Mouse (Mus musculus) heart, postnatal 14 days (tissue): Measurements from ENCODE around the gene Frat1. TPM values are rescaled to one million over a fixed set of nuclear protein-coding genes. Genes with fewer than 3 reads are reported as not detected.
A peak's percentile ranks its signal among the peaks of the same experiment; 100 is the strongest.
"Not testable (repeated sequence)": the region's sequence is repeated elsewhere in the genome, so short reads cannot be mapped to it uniquely, and the experiment has no call there.

Experiments
- DNase-seq, 2 experiments: peaks; one replicate each; pipeline ENCODE4 v3.0.0; 2021 to 2022
- intact Hi-C: fragments of 180-260 bp; cut with DNase I; formaldehyde crosslinking; loops from one replicate; pipeline ENCODE4 v1.15.1; 2025
- total RNA-seq, 2 experiments: library from RNA; stranded (reverse); gene quantifications; 2 replicates each; pipeline ENCODE4 v1.2.3; 2021

Frat1 gene
- total RNA-seq, 2 experiments from 2014 or later, result 2.5 to 3.2 TPM

DNA sequence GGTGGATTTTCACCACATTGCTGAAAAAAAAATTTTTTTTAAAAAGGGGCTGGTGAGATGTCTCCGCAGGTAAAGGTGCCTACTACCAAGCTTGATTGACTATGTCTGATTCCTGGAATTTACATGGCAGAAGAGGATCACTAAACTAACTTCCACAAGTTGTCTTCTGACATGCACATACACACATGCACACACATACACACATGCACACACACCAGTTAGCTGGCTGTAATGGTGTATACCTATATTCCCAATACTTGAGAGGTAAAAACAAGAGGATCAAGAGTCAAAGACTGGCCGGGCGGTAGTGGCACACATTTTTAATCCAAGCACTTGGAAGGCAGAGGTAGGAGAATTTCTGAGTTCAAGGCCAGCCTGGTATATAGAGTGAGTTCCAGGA is 9.9 kb downstream of the Frat1 start:
- DNase-seq, result no peak
- intact Hi-C loops, result no loop called here

DNA sequence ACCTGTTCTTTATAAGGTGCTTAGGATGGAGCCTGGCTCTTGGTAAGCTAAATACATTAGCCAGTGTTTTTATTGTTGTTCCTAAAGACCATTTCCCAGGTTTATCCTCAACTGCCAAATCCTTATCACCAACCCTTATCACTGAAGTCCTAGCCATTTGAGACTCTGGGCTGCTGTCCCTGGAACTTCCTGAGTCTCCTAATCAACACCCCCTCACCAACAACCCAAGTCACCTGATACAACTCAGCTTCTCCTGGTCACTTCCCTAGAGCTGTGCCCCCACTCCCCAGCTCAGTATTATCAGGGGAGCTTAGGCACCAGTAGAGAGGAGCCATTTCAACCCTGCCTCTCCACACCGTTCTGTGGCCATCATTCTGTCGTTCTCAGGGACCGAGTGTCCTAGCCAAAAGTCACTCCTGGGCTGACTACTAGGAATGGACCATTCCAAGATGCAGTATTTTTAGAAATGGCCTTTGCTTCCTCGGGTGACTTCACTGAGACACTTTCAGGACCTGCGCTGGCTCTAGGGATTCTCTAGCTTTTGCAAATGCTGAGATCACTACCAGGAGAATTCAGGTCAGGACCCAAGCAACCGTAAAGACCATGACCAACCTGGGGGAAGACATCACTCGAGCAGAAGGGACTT is 11.5 kb downstream of the Frat1 start:
- DNase-seq, result no peak
- intact Hi-C loops, result no loop called here

DNA sequence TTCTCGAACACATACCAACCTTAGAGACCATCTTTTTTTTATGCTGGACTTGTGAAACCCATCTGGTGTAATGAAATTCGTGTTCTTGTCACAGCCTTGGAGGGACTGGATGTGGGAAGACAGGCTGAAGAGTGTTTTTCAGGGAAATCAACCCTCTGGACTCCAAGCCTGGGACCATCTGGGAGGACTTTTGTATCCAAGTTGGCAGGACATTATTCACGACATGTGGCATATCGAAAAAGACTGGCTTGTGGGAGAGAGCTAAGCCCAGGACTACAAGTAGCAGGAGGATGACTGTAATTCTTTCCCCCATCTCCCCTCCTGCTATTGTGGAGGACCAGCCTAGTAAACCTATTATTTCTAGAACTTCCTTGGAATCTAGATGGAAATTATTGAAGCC is 12.4 kb downstream of the Frat1 start:
- DNase-seq, result no peak
- intact Hi-C loops, result no loop called here

DNA sequence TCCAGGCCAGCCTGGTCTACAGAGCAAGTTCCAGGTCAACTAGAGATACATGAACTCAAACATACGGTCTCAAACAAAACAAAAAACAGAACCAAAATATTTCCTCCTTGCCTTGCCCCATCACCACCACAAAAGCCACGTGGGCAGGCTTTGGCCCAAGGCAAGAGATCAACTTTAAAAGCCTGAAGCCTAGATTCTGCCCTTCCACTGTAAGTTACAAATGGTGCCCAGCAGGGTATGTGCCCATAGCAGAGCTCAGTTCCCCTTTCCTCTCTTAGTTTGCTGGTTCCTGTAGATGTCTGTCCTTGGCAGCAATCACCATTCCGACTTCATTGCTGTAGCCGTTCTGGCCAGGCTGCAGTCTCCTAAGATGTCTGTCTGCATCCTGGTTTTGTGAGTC is 12.9 kb downstream of the Frat1 start:
- intact Hi-C loops, result no loop called here
- no peak for DNase-seq

DNA sequence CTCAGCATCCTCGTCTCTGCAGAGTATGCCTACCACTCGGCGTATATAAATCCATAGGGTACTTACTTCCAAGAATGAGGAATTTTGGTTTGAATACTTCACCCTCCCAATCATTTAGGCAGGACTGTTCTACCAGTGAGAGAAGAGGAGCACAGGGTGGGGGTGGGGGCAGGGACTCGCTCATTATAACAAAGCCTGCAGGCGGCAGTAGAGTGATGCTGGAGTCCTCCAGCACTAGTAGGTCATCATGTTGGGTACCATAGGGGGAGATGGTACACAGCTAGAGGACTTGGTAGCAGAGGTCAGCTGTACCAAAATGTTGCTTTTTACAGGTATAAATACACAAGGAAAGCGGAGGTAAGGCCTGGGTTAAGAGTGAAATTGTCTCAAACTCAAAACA is 14.6 kb downstream of the Frat1 start:
- intact Hi-C loops, result no loop called here
- DNase-seq, result no peak

DNA sequence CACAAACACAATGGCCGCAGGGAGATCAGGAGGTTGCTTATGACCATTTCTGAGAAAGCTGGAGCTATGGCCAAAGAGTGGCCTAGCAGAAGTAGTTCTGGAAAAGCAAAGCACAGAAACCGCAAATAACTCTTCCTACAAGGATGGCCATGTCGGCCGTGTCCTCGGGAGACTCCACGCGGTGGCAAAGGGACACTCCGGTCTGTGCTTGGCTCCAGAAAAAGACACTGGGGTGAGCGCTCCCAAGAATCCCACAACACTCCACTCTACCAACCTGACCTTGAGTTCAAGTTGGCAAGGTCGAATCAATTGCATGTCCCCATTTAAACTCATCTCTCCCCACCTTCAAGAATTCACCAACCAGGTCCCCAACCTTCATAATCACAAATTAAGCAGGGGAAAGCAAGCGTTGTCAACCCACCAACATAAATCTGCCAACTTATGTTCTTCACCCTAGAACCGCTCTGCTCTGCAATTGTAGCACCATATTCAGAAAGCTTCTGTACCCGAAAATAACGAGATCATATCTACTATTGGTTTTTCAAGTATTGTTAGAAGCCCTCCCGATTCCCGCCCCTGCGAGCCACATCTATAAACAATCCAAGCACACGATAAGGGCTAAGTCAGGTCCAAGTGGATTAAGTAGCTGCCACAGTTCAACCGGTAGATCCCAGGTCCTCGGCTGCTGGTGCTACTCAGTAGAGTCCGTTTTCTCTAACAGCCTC is 16.8 kb downstream of the Frat1 start:
- DNase-seq, result peak; percentile 20 to 33
- intact Hi-C loops, result loop anchor here (2.0 to 5.0 kb wide), 2 partner anchors 14 to 44 kb away; partner anchors contain the start of gene Arhgap19

DNA sequence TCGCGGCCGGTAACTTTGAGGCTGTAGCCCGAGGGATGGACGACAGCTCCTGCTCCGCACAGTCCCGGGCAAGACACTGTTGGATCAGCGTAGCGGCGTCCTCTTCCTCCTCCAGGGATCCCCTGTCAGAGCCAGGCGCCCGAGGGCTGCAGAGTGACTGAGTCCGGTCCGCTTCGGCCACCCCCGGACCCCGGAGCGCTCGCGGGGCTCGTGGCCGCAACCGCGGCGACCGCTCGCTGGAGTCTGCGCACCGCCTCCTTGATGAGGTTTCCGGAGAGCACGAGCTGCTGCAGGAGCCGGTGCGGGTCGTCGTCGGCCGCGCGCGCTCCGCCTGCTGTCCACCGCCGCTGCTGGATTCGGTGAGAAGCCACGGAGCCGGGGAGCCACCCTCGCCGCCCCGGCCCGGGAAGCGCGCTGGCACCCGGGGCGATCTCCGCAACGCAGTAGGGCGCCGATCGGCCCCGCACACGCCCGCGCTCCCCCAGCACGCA is 17.4 kb downstream of the Frat1 start:
- intact Hi-C loops, result loop anchor here (2.0 to 5.0 kb wide), 2 partner anchors 14 to 45 kb away; partner anchors contain the start of gene Arhgap19
- DNase-seq, result peak; percentile 59 to 60

DNA sequence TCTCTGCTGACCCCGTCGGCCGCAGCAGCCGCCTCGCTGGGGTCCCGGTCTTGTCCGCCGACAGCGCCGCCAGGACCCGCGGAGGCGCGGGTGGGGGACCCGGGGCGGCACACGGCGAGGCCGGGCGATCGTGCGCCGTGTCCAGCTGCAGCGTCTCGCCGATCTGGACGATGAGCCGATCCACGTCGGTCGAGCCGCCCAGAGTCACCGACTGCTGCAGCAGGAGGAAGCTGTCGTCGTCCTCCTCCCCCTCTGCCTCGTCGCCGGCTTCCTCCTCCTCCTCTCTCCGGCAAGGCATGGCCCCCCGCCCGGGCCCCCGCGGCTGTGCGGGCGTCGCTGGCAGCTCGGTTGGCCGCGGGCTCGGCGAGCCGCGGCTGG is 17.8 kb downstream of the Frat1 start:
- intact Hi-C loops, result loop anchor here (2.0 to 5.0 kb wide), 2 partner anchors 15 to 45 kb away; partner anchors contain the start of gene Arhgap19

DNA sequence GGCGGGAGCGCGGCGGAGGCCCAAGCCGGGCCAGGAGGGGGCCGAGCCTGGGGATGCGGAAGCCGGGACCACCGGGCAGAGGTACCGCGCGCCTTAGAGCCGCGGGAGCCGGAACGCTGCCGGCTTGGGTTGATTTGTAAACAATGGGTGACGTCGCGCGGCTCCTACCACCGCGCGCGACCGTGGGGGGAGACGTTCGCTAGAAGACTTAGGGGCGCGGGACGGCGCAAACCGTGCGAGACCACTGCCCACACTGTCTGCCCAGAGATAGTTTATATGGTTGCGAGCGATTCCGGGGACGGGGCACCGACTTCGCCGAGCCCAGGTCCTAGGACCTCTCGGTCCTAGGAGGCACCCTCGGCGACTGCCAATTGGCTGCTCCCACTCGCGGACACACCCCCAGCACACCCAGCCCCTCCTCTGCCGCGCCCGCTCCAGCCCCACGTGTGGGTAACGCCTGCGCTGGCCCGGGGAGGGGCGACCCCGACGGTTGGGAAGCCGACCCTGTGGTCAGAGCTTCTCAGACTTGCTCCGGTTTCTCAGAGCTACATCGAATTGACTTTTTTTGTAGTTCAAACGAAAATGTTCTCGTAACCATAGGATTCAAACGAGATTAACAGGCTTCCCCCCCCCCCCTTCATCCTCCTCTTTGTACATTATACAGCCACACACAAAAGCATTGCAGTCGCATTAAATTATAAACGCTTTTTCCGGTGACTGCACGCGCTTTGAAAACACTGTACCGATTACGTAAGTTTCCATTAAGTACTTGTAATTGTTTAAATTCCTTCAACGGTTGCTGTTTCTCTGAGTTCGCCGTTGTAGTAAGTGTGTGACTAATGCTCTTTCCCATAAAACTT is 18.5 kb downstream of the Frat1 start, which contains the start of gene Frat2:
Gene Frat2, minus strand, starts transcription at position 141 of the 860 bp plus-strand sequence.
- intact Hi-C loops, result loop anchor here (2.0 to 5.0 kb wide), 2 partner anchors 15 to 46 kb away; partner anchors contain the start of gene Arhgap19
- DNase-seq, result peak; percentile 88 to 90

More for the DNA sequence above, 17.8 kb downstream of the Frat1 start:
- DNase-seq, result peak in 1 of 2 experiments; percentile 60

DNA sequence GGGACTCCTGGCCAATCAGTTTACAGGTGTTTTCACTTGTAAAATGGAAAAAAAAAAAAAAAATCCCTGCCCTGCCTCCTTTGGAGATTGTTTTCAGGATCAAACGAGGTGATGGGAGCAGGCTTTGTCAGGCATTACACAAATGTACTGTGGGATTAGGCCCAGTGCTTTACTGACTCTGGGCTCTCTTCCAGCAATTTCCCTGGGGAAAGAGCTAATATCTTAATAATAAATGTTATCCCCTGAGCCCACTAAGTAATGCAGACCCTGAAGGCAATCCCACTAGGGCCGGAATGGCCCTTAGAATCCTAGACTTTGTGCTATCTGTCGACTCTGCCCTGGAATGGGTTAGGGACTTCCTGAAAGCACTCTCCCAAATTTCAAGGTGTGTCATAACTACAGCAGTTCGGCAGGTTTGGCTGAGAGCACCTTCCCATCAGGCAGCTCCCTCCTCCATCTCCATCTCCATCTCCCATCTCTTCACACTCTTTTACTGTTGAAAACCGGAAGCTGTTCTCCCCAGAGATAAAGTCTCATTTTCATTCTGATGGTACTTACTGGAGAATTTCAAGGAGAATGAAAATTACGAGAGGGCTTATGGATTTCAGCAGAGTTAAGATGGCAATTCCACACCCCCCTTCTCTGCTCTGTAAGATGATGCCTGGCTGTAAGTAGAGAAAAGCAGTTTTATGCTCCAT is 20.4 kb downstream of the Frat1 start:
- no peak for DNase-seq
- intact Hi-C loops, result no loop called here

DNA sequence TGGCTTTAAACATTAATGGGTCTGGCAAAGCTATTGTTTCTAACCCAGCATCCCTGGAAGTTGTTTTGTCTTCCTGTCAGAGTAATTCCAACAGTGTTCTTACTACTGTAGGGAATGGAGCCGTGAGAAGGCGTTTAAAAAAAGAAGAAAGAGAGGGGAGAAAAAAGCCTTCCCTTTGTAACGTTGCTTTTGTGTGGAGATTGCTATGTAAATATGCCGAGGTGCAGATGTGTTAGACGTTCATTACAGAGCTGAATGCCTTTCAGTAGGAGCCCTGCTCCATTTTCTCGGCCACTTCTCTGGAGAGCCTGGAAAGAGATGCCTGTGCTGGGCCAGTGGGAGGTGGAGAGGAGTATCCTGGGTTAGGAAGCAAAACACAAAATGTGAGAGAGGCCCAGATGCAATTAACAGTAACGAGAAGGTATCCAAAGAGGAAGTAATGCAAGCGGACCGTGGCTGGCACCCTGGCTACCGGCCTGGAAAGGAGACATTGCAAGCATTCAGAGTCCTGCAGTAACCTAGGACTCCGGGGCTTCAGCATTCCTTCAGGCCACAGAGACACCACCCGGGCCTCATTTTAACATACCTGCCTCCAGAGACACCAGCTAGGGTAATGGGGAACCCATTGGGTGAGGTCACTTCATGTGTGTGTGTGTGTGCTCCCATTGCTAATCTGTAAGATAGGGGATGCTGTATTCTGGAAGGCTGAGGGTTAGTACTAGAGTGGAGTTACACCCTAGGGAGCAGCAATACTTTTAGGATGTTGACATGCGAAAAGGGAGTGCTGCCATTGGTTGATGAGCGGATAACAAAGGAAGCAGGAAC is 21.2 kb downstream of the Frat1 start:
- no peak for DNase-seq
- intact Hi-C loops, result no loop called here

DNA sequence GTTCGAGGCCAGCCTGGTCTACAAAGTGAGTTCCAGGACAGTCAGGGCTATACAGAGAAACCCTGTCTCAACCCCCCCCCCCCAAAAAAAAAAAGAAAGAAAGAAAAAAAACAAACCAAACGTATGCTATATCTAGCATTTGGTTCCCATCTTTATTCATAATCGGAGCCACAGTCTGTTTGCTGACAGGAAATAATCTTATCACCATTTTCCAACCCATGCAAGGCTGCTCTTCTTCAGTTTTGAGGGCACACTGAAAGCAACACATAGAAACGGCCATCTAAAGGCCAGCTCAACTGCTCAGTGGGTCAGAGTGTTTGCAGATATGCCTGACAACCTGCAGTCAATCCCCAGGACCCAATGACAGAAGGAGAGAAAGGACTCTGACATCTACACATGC is 22.7 kb downstream of the Frat1 start:
- intact Hi-C loops, result no loop called here
- DNase-seq, result no peak

DNA sequence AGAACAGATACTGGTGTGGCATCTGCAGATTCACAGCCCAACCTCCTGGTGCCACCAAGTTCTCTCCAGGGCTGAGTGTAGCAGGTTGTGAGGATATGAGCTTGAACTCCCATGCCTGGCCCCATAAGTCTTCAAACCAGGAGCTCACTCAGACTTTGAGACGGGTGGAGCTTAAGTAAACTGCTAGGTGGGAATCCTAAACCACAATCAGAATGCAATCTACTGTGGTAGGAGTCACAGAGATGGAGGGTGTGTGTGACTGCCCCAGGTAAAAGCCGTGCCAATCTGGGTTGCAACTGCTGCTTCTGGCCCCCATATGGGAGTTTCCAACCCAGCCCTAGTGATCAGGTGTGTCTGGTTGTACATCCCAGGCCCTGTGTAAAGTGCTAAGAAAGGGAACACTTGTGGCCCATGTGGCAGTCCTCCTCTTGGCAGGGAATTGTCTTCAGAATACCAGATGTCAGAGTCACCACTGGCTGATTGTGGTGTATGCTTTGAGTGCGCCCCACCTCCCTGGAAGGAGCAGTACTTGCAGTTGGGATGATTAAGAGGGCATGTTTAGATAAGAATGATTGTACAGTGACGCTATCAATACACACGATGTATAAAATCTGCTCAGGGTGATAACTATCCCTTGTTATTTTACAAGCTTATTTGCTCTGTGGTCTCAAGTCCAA is 27.5 kb downstream of the Frat1 start:
- DNase-seq, result no peak
- intact Hi-C loops, result no loop called here

DNA sequence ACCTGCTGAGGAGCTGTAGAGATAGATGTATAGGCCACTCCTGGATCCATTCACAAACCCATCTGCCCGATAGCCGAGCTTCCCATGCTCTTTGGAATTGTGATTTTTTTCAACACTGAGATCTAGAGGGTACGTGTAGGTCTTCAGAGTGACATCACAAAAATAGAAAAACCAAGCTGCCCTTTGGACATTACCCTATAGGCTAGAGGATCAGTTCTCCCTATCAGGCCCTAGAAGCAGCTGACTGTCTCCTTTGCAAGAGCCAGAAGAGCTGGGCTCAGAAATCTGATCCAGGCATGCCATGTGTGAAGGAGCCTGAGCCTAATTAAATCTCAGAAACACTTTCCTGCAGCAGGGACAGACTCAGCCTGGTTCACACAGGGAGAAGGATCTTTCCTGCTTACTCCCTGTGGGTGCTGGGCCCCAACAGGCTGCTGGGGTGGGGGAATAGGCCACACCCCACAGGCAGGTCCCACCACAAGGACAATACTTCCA is 28.1 kb downstream of the Frat1 start:
- intact Hi-C loops, result no loop called here
- DNase-seq, result no peak

DNA sequence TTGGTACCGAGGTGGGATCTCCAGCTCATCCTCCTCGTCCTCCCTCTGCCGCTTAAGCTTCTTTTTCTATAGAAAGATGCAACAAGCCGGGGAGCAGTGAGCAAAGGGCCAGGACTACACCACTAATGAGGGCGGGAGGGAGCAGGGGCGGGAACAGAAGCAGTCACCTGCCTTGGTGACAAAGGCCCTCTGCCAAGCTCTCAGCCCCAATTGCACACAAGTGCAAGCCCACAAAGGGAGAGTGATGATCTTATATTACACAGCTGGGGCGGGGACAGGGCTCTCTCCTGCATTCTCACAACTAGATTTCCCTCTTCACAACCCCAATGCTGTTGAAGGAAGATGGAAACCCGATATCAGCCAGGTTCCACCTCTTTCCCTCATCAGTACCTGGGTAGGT is 36.9 kb downstream of the Frat1 start:
- intact Hi-C loops, result loop anchor here (10.0 kb wide), 1 partner anchor 212 kb away; no protein-coding TSS in a partner anchor
- DNase-seq, result no peak

DNA sequence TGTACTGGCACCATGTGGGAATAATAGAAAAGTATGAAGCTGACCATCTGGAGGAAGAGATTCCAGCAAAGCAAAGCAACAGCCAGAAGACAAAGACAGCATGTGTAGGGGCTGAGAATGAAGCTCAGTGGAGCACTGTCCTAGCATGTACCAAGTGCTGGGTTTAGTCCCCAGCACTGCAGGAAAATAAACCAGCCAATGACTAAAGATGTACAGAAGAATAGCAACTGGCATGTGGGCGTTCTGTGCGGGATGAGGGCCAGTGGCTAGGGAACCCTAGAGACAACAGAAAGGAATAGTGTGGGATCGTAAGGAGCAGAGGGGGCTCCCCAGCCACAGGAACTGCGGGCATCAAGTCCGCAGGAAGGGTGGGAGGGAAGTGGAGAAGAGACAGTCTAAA is 39.5 kb downstream of the Frat1 start:
- intact Hi-C loops, result loop anchor here (10.0 kb wide), 1 partner anchor 214 kb away; no protein-coding TSS in a partner anchor
- DNase-seq, result no peak

DNA sequence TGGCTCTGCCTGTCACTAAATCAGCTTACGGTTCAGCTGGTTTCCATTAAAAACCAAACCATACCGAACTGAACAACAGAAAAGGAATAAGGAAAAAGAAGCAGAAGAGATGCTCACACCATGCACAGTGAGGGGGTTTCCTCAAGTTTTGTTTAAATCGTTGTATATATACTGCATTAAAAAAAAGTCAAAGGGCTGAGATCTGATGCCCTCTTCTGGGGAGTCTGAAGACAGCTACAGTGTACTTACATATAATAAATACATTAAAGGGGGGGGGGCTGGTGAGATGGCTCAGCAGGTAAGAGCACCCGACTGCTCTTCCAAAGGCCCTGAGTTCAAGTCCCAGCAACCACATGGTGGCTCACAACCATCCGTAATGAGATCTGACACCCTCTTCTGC is 40.2 kb downstream of the Frat1 start:
- intact Hi-C loops, result loop anchor here (10.0 kb wide), 1 partner anchor 215 kb away; no protein-coding TSS in a partner anchor
- DNase-seq, result not testable (repeated sequence)

DNA sequence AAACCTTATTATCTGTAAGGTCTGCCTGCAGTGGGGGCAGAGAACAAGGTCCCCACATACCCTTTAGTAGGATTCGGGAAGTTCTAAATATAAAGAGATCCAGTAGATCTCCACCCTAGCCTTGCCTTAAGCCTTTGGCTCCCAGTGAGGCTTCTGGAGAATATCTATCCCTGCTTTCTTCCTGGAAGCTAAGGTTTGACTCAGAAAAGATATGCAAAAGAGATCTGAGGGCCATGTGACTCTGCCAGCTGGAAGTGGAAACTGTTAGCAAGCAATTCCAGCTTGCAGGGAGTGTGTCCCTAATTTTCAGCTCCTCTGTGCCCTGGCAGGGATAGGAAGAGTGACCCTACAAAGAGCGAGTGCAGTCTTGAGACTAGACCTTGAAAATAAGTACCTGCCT is 42.5 kb downstream of the Frat1 start:
- intact Hi-C loops, result no loop called here
- no peak for DNase-seq
